Mouse (Mus musculus) thymus, postnatal 4 days (tissue): ENCODE measurements around the gene 9130409I23Rik.

Source experiments
- DNase-seq: peaks from one replicate; pipeline ENCODE4 v3.0.0; 2021

The 9130409I23Rik gene

DNA sequence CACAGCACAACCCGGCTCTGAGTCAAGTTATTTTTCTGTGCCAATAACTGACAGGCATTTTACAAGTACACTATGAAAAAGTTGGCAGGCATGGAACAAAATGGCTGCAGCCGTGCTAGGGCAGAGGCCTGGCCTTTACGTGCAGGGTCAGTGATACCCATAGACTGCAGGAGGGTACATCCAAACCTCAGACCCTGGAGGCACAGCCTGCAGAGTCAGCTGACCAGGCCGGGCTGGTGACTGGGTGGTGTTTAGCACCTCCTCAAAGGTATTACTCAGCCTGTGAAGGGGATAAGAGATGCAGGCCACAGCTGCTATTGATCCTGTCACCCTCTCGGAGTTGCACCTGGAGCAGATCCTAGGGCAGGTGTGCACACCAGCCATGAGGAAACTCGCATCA lies at the start of gene 9130409I23Rik:
Gene 9130409I23Rik (plus strand): TSS at position 301 of the 400 bp plus-strand sequence.
- no peak for DNase-seq

DNA sequence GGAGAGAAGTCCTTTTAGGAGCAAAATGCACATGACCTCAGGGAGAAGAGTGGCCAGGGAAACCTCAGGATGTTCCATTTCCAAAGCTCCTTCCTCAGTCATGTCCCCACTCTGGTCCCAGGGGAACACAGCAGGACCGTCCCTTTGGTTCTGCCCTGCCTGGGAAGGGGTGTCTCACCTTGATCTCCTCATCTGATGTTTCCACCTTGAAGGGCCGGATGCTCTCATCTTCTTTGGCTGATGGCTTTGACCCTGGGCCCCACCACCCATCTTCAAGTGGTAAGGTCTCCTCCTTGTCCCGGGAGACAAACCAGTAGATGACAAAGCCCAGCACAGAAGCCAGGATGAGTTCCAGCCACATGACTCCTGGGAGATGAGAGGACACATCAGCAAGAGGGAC lies 49.4 kb upstream of the 9130409I23Rik start:
- no peak for DNase-seq

DNA sequence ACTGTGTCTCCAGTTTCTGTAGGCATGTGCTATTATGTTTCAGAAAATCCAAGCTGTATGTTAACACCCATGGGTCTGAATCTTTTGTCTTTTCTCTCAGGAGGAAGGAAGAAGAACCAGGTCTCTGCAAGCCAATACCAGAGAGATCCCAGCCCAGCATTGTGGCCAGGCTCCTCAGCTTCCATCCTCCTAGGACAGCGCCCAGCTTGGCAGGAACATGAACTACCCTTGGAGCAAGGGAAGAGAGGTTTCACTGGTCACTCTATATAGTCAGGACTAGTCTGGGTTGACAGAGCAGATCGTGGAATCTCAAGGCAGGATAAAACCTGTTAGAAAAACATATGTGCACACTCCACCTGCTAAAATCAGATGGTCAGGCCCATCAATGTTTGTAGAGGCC lies 47.2 kb upstream of the 9130409I23Rik start:
- no peak for DNase-seq

DNA sequence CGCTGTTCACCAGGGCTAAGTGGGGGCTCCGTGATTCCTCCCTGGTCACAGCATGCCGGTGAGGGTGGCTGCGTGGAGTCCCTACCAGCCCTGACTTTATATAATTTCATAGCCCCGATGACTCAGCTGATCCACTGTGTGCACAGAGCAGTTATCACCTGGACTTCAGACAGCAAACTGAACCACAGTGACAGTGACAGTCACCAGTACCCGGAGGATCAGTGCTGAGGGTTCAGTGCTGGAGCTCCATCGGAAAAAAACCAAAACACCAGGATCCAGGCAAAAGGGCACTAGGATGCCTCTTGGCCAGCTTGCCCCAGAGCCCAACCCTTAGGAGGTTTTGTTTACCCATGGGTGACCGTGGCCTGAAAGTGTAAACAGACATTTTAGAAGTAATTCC lies 45.7 kb upstream of the 9130409I23Rik start:
- no peak for DNase-seq

DNA sequence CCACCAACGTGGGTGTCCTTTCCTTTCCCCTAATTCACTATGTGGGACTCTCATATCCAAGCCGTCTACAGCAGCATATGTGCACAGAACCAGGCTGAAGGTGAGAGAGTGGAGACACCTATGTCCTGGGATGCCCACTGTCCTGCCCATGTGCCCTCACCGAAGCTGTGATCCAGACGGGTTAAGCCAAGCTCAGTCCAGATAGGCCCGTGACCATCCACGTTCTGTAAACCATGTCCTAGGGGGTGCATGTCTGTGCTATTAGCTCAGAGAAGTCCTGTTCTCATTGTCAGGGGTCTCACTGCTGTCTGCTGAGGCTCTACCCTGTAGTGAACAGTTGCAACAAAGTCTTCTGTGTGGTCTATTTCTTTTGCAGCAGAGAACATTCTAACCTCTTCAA lies 43.2 kb upstream of the 9130409I23Rik start:
- peak; percentile 1 for DNase-seq

DNA sequence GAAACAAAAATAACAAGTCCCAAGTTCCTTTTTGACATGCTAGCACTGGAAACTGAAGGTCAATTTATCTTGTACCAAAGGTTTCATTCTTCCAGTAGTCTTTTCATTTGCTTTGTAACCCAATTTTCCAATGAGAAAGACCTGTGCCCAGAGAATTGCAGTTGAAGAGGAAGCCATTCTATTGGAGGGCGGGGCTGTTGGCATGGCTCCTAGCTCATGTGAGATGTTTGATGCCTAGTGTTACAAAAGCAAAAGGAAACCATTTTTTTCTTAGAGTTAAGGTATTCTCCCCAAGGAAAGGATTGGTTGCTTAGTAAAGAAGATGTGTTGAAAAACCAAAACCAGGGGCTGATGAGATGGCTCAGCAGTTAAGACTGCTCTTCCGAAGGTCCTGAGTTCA lies 42.8 kb upstream of the 9130409I23Rik start:
- no peak for DNase-seq

DNA sequence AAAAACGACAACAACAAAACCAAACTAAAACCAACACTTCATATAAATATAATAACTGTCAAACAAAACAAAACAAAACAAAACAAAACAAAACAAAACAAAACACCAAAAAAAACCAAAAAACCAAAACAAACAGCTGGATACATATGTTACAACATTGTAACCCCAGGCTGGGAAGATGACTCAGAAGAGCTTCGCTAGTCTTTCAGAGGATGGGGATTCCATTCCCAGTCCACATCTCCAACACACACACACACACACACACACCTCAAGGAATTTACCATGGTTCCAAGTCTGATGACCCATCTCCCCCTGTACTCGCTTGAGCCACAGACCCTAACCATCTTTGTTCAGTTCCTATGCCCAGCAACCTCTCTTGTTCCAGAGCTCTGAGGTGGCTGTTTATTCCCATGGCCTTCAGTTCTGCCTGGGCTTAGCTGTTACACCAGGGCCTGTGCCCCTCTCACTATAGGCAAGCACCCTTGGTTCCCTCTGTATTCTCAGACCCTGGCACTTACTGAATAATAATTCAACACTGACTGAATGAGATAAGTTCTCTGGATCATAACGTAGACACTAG lies 41.9 kb upstream of the 9130409I23Rik start:
- DNase-seq, result peak; percentile 2

DNA sequence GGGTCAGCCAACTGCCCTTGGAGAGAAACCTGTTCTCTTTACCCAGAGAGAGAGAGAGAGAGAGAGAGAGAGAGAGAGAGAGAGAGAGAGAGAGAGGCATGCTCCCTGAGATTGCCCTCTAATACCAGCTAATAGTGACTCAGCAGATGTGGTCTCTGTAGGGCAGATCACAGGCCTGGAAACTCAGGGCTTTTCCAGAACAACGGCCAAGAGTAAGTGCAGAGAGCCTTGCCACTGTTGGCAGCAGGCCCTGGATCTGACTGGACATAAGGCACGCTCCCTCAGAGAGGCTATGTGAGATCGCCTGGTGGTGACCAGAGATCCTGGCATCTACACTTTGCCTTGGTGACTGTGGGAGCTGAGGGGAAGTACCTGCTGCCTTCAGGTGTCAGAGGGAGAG lies 41.3 kb upstream of the 9130409I23Rik start:
- DNase-seq, result peak; percentile 4

DNA sequence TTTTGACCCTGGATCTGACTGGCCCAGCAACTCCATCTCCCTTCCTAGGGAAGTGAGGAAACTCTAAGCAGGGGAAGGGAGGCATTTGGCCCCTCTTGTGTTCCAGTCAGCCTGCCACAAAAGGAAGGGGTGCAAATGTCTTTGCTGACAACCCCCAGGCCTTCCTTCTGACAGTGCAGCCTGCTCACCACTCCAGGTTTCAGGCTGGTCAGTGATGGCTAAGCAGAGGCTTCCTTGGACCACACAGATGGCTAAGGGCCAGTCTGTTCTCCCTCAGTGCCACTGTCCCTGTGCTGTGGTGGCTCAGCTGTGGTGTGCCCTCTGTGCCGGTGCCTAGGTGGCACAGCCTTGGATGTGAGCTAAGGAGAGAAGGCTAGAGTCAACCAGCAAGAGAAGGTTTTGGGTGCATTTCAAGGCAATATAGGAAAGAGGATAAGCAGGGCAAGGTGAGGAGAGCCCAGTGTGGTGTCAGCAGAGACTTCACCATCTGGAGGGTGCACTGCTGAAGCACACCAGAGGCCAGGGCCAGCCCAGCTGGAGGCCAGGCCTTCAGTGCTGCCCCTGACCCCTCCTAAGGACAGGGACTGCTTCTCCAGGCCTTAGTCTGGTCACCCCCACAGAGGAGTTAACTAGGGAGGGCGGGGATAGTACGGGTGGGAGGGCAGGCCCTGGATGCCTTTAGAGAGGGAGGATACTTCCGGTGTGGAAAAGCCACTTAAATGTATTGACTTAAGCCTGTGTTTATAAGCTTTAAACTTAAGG lies 40.7 kb upstream of the 9130409I23Rik start:
- peak; percentile 5 for DNase-seq

DNA sequence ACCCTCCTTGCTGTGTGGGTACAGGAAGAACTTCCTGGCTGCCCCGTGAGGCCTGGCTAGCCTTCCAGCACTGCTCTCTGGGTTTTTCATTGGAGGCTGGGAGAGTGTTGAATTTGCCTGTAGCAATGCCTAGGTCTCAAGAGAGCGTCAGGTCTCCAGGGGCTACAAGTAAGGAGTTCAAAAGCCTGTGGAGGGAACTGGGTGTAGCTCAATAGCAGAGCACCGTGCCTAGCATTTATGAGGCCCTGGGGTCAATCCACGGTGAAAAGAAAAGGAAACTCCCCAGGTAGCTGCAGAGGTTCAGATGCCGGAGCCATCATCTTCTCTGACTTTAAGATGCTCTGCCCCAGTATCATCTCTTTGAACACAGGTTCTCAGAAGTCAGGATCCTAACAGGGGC lies 39.4 kb upstream of the 9130409I23Rik start:
- DNase-seq, result no peak

DNA sequence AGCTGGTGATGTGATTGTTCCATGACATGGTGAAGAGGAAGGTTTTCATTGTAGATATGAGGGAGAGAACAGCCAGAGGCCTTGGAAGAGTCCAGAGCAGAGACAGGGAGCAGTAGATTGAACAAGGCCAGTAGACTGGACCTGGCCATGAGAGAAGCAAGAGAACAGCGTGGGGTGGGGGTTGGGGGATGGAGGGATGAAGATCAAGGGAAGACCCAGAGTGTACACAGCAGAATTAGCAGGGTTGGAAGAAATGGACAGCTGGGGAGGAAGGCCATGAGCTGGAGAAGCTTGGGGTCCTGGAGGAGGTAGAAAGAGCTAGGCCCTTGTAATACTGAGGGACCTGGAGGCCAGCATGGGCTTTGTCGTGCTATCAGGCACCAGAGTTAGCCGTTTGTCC lies 38.6 kb upstream of the 9130409I23Rik start:
- no peak for DNase-seq

DNA sequence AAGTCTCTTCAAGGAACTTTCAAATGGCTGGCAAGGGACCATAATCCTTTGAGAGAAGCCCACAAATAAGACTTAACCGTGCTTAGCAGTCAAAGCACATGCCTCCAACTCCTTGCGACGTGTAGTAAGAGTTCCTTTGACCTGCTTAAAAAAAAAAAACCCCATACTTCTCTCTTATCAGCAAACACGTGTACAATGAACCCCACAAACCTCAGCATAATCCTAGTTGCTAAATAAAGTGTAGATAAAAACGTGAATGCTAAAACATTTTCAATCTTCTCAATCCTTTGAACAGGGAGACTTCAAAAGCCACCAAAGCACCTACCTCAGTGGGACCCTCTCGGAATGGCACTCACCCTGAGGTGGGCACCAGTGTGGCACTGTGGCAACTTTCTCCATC lies 37.6 kb upstream of the 9130409I23Rik start:
- no peak for DNase-seq

DNA sequence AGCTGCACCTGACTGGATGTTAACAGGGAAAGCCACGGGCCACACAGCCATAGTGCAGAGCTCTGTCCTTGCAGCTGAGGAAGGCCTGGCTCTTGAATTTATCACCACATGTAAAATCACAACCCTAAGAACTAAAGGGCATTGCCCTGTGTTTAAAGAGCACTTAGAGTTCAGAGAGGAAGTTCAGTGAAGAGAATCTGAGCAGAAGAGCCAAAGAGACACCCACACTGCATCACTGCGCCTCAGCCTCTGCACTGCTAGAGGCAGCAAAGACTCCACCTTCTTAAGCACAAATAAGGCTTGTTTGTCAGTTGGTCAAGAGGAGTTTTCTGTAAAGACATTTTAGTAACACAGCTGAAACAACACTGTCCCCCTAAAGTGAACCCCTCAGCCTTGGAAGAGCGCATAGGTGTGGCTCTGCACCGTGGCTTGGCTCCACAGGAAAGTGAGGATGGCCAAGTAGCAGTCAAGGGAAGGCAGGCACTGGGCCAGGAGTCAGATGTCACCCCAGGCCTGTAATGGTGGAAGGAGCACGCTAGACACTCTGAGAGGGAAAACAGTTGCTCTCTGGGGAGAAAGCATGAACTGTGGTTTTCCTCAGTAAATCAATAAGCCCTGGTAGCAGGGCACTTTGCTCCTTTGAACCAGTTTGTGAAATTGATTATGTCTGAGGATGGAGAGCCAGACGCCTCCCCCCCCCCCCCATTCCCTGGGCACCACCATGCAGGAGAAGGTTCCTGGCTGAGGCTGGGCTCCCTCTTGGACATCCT lies 36.1 kb upstream of the 9130409I23Rik start:
- no peak for DNase-seq

DNA sequence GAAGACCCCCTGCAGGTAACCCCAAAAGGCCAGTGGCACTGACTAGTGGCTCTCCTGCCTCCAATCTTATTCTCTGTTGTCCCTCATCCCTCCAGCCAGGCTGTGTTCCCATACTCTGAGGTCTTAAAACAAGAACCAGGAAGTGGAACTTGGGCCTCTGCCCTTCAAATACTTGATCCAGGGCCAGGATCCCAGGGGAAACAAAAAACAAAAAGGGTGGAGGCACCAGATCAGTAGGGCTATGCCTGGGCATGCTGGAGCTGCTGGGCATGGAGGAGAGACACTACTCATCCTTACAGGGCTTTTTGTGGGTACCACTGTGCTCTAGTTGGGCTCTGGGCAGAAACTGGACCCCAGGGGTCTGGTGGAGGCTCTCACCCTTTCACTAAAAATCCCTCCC lies 35.5 kb upstream of the 9130409I23Rik start:
- no peak for DNase-seq

DNA sequence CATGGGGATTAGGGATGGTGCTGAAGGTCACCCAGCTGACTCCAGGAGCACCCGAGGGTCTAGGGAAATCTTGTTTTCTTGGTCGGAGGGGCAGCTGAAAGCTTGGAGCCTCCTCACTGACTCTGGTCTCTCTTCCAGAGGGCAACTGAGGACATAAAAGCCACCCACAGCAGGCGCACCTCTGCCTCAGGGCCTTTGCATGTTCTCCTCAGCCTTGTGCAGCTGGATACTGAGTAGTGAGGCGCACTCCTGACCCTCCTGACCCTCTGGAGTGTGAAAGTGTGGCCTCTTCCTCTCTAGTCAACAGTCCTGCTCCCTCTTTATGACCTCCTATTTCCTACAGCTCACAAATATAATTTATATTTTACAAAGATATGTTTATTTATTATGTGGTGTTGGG lies 35.0 kb upstream of the 9130409I23Rik start:
- DNase-seq, result no peak

DNA sequence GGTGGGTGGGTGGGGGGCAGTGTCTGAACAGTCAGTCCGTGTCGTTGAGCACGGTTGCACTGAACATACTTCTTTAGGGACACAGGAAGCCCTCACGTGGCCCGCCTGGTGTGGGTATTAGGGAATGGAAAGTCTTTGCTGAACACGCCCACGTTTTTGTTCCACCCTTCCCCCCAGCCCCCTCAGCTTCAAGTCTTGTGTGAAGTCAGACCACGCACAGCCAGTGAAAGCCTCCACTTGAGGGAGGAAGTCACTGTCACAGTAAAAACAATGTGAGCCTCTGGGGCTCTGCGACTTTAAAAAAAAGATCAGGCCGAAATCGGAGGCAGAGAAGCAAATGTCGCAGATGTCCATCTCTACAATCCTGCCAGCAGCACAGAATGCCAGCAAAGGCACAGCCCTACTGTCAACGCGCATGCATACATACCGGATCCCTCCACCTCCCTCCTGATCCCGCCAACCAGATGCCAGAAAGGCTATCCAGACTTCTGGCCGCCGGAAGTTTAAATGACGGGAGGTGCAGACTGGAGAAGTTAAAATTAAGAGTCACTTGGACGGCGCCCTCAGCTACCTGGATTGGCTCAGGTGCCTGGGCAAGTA lies 34.4 kb upstream of the 9130409I23Rik start:
- peak; percentile 65 for DNase-seq

DNA sequence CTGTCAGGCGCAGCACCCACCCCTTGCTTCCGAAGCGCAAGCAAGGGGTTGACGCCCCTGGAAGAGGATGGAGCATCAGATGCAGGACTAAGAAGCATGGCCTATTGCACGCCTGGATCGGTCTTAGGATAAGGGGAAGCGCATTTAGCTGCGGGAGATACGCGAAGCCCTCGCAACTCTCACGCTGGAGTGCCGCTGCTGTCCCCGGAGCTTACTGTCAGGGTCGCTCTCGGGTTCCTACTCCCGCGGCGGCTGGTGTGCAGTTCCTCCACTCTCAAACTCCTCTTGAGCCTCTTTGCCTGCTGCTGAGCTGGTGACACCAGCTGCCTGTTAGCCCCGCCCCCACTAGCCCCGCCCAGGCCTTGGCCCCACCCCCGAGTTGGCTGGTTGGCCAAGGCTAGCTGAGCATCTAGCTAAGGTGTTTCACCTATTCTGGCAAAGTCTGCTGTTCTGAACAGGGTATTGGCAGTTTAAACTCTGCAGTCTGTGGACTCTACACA lies 33.8 kb upstream of the 9130409I23Rik start:
- DNase-seq, result peak; percentile 91

DNA sequence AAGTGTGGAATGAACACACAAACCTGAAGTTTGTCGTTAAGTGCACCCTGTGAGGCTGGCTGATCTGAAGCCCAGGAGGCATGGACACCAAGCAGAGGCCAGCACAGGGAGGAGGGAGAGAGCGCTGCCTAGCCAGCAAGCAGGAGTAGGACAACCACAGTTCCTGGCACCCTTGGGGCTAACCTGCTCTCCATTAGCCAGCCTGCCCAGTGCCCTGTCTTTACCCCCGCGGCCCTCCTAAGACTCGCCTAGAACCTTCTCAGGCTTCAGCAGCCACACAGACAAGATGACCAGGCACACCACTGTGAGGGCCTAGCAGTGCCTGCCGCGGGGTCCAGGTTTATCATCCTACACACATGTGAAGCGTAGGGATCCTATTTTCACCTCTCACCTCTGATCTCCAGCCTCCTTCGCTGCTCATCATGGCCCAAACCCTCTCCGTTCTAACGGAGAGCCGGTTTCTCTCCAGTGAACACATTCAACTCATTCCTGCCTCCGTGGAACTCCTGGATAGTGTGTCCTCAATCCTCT lies 33.1 kb upstream of the 9130409I23Rik start:
- no peak for DNase-seq

DNA sequence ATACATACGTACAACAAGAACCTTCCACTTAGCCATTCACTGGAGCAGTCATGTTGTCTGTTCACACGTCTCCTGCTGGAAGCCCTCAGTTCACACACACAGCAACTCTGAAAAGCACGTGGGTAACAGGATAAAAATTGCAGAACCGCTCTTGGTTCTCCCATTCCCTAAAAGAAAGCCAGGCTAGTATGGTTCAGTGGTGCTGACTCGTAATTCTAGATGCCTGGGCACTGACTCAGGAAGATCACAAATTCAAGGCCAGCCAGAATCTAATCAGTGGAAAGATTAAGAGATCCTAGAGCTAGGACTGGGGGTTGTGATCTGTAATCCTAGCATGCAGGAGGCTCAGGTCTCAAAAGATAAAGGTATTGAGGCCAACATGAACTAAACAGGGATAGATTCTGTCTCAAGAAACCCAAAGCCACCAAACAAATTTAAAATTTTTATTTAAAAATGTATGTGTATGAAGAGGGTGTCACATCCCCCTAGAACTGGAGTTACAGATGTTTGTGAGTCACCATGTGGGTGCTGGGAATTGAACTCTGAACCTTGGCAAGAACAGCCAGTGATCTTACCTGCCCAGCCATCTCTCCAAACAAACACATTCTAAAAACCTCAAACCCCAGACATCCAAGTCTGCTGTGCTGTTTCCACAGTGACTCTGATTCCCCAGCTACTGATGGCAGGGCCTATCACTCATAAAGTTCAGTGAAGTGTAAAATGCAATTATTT lies 30.1 kb upstream of the 9130409I23Rik start, which contains the start of gene Ephx1:
Gene Ephx1 (minus strand): TSS at position 149 of the 732 bp plus-strand sequence.
- DNase-seq, result no peak

DNA sequence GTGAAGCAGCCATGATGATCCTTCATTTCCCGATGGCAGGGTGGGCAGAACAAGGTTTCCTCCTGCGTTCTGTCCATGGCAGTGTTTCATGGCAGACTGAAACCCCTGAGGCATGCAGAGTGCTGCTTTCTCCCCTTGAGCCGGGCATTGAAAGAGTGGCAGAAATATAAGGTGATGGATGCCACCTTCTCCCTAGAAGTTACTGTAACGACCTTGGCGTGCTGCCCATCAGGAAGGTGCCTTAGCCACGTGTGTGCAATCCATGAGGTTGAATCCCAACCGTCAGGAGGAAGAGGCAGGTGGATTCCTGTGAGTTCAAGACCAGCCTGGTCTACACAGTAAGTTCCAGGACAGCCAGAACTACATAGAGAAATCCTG lies 29.6 kb upstream of the 9130409I23Rik start:
- DNase-seq, result no peak

DNA sequence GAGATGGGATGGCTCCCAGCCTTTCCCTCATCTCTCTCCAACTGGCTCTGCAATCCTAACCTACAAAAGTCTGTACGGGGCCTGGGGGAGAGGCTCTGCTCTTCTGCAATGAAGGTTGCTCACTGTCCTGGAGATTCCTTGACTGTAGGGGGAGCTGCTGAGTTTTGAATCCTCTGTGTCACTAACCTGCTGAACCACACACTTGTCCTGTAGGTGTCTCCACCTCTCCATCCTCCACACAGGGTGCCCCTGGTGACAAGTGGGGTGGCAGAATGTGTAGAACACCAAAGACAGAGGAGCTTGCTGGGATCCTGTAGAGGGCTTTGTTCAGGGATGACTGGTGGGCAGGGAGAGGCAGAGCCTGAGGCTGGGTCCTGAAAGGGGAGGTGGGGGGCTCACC lies 28.8 kb upstream of the 9130409I23Rik start:
- DNase-seq, result peak; percentile 83
